Mouse (Mus musculus) stomach, postnatal 0 days (tissue): Measurements from ENCODE around the gene Zfp993. TPM values are rescaled to one million over a fixed set of nuclear protein-coding genes. Genes with fewer than 3 reads are reported as not detected.
"Not testable (repeated sequence)": the region's sequence is repeated elsewhere in the genome, so short reads cannot be mapped to it uniquely, and the experiment has no call there.

Source experiments
- ATAC-seq: fragments of 200-750 bp; cut with Nextera tagmentation; 2 replicates; pipeline ENCODE4 v1.8.0; 2017; ENCODE audit not compliant: low FRiP score, low TSS enrichment
- DNase-seq: peaks from one replicate; pipeline ENCODE4 v3.0.0-alpha.2; 2016; ENCODE audit warnings: low spot score
- H3K27ac ChIP-seq: fragments of 300-500 bp; sonication (generic); replicated peaks from 2 replicates; pipeline ENCODE4 v1.5.1; 2014; ENCODE audit warnings: mild to moderate bottlenecking, control low read depth
- H3K27me3 ChIP-seq: fragments of 300-500 bp; sonication (generic); 2 replicates; pipeline ENCODE4 v1.6.1; 2014; ENCODE audit warnings: low read length; ENCODE audit not compliant: control insufficient read depth, insufficient read depth
- H3K36me3 ChIP-seq: fragments of 300-500 bp; sonication (generic); 2 replicates; pipeline ENCODE4 v1.6.1; 2014; ENCODE audit warnings: low read length, mixed read lengths; ENCODE audit not compliant: control insufficient read depth, insufficient read depth
- H3K4me1 ChIP-seq: fragments of 300-500 bp; sonication (generic); replicated peaks from 2 replicates; pipeline ENCODE4 v1.6.1; 2014; ENCODE audit warnings: antibody characterized with exemption; ENCODE audit not compliant: control insufficient read depth, insufficient read depth
- H3K4me2 ChIP-seq: fragments of 300-500 bp; sonication (generic); replicated peaks from 2 replicates; pipeline ENCODE4 v1.6.1; 2014; ENCODE audit warnings: low read depth, mild to moderate bottlenecking, control low read depth, moderate library complexity
- H3K4me3 ChIP-seq: fragments of 300-500 bp; sonication (generic); 2 replicates; pipeline ENCODE4 v1.5.1; 2014; ENCODE audit warnings: low read depth, low read length, control low read depth
- H3K9ac ChIP-seq: fragments of 300-500 bp; sonication (generic); 2 replicates; pipeline ENCODE4 v1.6.1; 2014; ENCODE audit warnings: mild to moderate bottlenecking, low read length, control low read depth, mixed read lengths
- H3K9me3 ChIP-seq: fragments of 300-500 bp; sonication (generic); 2 replicates; pipeline ENCODE4 v1.6.1; 2016; ENCODE audit warnings: low read length; ENCODE audit not compliant: control insufficient read depth
- WGBS: fragments of 180-500 bp; shearing (Covaris S2); extraction: QIAGEN DNeasy Blood & Tissue Kit; methylation state at CpG from one replicate; pipeline ENCODE4 v1.1.7; 2014; 5-methylcytosine and 5-hydroxymethylcytosine counted together
- polyA plus RNA-seq: library from polyadenylated mRNA; unstranded; fragments of >200 nt; fragmentation: Nextera tagmentation; extraction: Ambion mirVana; gene quantifications from 2 replicates; pipeline ENCODE4 v1.2.1, GENCODE M21; 2015

Zfp993 gene
- polyA plus RNA-seq = 0.46 and 0.98 TPM in 2 replicates

DNA sequence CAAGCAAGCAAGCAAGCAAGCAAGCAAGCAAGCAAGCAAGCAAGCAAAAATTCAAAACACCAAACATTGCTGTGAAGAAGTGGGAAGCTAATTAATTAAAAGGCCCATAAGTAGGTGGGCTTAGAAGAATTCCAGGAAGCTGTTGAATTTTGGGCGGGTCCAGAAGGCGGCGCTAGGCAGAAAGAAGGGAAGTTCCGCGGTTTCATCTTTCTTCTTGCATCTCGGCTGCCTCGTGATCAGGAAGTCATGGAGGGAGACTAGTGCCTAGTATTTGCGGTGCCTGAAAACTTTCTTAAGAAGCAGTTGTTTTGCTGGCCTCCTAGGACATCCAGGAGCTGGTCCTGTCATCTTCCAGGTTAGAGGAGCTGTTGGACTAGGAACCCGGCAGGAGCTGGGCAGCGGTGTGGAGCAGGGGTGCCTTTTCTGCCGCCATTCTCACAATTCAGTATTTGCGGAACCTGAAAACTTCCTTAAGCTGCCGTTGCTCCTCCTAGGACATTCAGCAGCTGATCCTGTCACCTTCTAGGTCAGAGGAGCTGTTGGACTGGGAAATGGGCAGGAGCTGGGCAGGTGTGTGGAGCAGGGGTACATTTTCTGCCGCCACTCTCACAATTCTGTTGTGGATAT is at the start of gene Zfp993:
Gene Zfp993, plus strand, starts transcription at position 188 of the 627 bp plus-strand sequence.
- no CpG with 5 or more reads among the region's 14 CpGs for WGBS
- not testable (repeated sequence) for H3K27ac ChIP-seq, H3K4me3 ChIP-seq, H3K9ac ChIP-seq, H3K4me2 ChIP-seq, DNase-seq, H3K4me1 ChIP-seq, H3K9me3 ChIP-seq, H3K36me3 ChIP-seq, H3K27me3 ChIP-seq, ATAC-seq

DNA sequence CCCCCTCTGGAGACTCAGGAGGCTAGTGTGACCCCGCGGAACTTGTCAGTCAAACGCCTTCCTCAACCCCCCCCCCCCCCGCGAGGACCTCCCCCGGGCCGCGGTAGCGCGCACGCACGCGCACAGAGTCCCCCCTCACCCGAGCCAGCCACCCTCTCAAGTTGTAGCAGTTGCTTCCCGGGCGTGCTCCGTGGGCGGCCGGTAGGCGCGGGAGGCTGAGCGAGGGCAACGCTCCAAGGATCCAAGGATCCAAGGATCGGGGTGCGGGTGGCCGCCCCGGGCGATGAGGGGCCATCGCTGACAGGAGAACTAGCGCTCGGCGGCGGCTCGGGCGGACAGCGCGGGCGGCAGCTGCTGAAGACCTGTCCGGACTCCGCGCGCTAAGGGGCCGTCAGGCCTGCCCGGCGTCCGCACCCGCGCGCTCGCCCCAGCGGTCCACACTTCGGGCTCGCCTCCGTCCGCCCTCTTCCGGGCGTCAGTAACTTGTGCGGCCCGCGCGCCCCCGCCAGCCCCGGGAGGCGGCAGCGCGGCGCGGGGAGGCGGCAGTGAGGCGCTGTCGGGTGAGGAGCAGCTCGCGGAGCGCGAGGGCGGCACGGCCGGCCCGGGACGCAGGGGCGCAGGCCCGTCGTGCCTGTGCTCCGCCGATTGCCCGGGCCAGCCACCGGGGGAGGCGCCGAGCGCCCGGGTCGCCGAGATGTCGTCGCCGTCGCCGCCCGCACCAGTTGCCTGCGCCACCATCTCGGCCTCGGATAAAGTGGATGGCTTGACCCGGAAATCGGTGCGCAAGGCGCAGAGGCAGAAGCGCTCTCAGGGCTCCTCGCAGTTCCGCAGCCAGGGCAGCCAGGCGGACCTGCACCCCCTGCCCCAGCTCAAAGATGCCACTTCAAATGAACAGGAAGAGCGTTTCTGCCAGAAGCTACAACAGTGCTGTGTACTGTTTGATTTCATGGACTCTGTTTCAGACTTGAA is 30.6 kb upstream of the Zfp993 start:
- not testable (repeated sequence) for DNase-seq, H3K36me3 ChIP-seq, H3K27ac ChIP-seq, H3K9me3 ChIP-seq, H3K9ac ChIP-seq, H3K27me3 ChIP-seq, H3K4me2 ChIP-seq, H3K4me1 ChIP-seq, H3K4me3 ChIP-seq
- peak; percentile 70 for ATAC-seq
- WGBS = 1% methylated on average over 13 of the region's 111 CpGs

DNA sequence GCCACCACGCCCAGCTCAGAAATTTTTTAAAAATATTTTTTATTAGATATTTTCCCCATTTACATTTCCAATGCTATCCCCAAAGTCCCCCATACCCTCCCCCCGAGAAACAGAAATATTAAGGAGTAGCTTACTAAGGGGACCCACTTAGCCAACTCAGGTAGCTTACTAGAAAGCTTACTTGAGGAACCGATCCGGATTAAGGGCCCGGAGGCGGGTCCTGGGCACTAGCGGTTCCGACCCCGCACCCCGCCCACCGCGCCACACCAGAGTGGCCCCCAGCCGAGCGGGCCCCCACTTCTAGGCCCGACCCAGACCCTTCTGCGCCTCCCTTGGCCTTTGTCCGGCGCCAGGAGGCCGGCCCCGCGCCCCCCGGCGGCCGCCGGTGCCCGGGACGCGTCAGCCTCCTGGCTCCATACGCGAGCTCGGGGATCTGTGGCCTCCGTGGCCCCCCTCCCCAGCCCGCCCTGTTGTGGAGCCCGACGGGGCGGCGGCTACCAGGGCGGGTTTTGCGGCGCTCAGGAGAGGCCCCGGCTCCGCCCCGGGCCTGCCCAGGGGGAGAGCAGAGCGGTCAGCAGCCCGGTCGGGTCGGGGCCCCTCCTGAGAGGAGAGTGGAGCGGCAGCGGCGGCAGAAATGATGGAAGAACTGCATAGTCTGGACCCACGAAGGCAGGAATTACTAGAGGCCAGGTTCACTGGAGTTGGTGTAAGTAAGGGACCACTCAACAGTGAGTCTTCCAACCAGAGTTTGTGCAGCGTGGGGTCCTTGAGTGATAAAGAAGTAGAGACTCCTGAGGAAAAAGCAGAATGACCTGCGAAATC is 7.0 kb upstream of the Zfp993 start:
- H3K27ac ChIP-seq, H3K9ac ChIP-seq, H3K4me1 ChIP-seq, H3K4me2 ChIP-seq, H3K4me3 ChIP-seq, H3K27me3 ChIP-seq, H3K36me3 ChIP-seq, H3K9me3 ChIP-seq: not testable (repeated sequence)
- WGBS = 7% methylated on average over 23 of the region's 53 CpGs
- DNase-seq (peak; percentile 4), ATAC-seq (peak; percentile 73; the same call in 1 of the 2 replicates)

DNA sequence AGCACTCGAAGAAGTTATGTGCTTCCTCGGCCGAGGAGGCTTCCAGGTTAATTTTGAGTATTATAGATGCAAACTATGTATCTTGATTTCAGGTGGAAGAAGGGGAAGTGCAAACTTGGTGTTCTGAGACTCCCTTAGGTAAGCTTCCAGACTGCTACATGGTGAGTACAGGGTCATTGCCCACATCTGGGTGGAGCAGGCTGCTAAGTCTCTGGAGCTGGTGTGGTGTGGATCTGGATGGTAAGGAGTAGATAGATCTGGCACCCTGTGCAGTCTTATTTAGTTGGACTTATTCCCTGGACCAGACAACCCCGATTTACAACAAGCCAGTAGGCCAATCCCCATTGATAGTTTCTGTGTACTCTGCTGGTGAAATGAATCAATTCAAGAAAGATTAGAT is 33.6 kb downstream of the Zfp993 start:
- 0 out of 2 replicates have a peak, but pooled peaks have one; percentile 26 for ATAC-seq
- H3K27me3 ChIP-seq, H3K36me3 ChIP-seq, H3K27ac ChIP-seq, H3K9ac ChIP-seq, H3K4me3 ChIP-seq, H3K9me3 ChIP-seq, DNase-seq, H3K4me1 ChIP-seq, H3K4me2 ChIP-seq: not testable (repeated sequence)
- WGBS = no CpG with 5 or more reads among the region's 4 CpGs

DNA sequence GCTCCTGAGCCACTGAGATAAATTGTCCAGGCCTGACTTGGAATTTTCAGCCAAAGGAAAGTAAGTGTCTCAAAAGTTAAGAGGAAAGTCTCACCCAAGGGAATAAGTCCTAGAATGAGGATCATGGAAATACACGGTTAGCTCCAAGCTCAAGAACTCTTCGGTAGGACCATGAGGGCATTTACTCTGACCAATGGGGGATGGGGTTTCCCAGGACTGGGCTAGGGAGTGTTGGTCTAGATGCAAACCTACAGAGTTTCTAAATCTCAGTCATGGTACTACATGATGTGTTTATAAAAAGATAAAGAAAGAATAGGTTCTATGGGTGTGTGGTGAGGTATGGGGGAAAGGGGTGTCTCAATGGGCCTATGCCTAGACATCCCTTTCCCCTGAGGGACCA is 38.9 kb downstream of the Zfp993 start:
- not testable (repeated sequence) for H3K4me2 ChIP-seq, H3K27me3 ChIP-seq, H3K4me1 ChIP-seq, H3K36me3 ChIP-seq, H3K4me3 ChIP-seq, H3K27ac ChIP-seq, DNase-seq, H3K9me3 ChIP-seq, H3K9ac ChIP-seq
- ATAC-seq = peak; percentile 41; the same call in 1 of the 2 replicates
- WGBS = no CpG with 5 or more reads among the region's 2 CpGs

DNA sequence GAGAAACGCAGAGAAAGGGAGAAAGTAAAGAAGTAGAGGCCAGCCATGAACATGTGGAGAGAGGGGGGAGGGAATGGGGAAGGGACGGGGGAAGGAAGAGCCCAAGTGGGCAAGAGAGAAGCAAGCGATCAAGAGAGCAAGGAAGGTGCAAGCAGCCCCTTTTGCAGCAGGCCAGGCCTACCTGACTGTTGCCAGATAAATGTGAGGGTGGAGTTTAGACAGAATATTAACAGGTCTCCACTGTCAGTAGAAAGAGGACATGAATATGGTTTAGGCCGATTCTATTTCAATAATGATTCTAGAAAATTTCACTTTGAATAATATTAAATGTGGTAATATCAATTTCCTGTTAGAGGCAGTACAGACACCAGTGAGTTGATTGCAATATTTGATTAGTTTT is 39.4 kb downstream of the Zfp993 start:
- peak; percentile 53; the same call in 1 of the 2 replicates for ATAC-seq
- not testable (repeated sequence) for H3K4me1 ChIP-seq, H3K9ac ChIP-seq, H3K36me3 ChIP-seq, H3K4me2 ChIP-seq, H3K9me3 ChIP-seq, H3K27ac ChIP-seq, H3K4me3 ChIP-seq, DNase-seq, H3K27me3 ChIP-seq
- 85% methylated on average over 1 of the region's 4 CpGs for whole genome bisulfite sequencing

DNA sequence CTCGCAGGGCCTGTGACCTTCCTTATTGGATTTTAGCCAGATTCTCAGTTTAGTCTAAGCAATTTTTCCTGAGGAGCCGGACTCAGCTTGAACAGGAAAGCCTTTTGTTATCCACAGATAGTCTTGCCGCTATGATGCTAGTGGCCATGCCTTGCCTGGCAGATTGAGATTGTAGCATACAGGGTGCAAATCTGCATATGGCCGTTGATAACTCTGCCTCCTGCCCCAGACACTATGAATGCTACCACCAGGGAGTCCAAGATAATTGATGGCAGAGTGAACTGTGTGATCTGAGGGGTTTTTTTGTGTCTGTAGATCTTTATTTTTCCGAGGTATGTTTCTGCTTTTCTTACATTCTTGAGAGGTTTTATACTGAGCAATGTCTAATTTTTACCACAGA is 39.9 kb downstream of the Zfp993 start:
- not testable (repeated sequence) for DNase-seq, H3K9me3 ChIP-seq, H3K4me1 ChIP-seq, H3K36me3 ChIP-seq, H3K4me3 ChIP-seq, H3K4me2 ChIP-seq, H3K27ac ChIP-seq, H3K9ac ChIP-seq, H3K27me3 ChIP-seq
- ATAC-seq = peak; percentile 36; the same call in 1 of the 2 replicates
- WGBS = 90% methylated on average over 1 of the region's 5 CpGs
